Mouse (Mus musculus): ENCODE results near the gene Slc22a30.
"Not testable (repeated sequence)": the region's sequence is repeated elsewhere in the genome, so short reads cannot be mapped to it uniquely, and the experiment has no call there.

The Slc22a30 gene

GRCm38 (mm10) chr19:8405011-8405410 lies at the start of gene Slc22a30:
Gene Slc22a30, minus strand, starts transcription at chr19:8405111.
- not testable (repeated sequence) for DNase-seq

- DNase-seq, result no peak
These were observed 43.4 kb upstream of the Slc22a30 start for GRCm38 (mm10) chr19:8448321-8448720.

- DNase-seq, result no peak
These were observed 42.6 kb upstream of the Slc22a30 start for GRCm38 (mm10) chr19:8447516-8447915.

- DNase-seq, result no peak
These were observed 26.2 kb upstream of the Slc22a30 start for GRCm38 (mm10) chr19:8431051-8431662.

- DNase-seq, result not testable (repeated sequence)
These were observed 2.5 kb upstream of the Slc22a30 start for GRCm38 (mm10) chr19:8407290-8408021.

Data from thymus, postnatal 25 days (tissue).